Mouse (Mus musculus) layer of hippocampus, adult 8-10 months (tissue): ENCODE measurements around the gene Nolc1. TPM values are rescaled to one million over a fixed set of nuclear protein-coding genes. Genes with fewer than 3 reads are reported as not detected.
"Not testable (repeated sequence)": the region's sequence is repeated elsewhere in the genome, so short reads cannot be mapped to it uniquely, and the experiment has no call there.

ENCODE experiments used
- DNase-seq, 2 experiments: peaks; one replicate each; pipeline ENCODE4 v3.0.0; 2022; ENCODE audit warnings: low spot score in 2 of 2
- total RNA-seq, 4 experiments: library from RNA; stranded (reverse); gene quantifications; 2 replicates each; pipeline ENCODE4 v1.2.4; 2022

Gene Nolc1
- total RNA-seq, 4 experiments from 2014 or later, result 44.8 to 51.0 (median 47.7) TPM

GRCm38 (mm10) chr19:46087871-46088270, 12.2 kb downstream of the Nolc1 start:
- no peak for DNase-seq

- DNase-seq, result no peak
Observed at GRCm38 (mm10) chr19:46091641-46092040, 16.0 kb downstream of the Nolc1 start.

DNA sequence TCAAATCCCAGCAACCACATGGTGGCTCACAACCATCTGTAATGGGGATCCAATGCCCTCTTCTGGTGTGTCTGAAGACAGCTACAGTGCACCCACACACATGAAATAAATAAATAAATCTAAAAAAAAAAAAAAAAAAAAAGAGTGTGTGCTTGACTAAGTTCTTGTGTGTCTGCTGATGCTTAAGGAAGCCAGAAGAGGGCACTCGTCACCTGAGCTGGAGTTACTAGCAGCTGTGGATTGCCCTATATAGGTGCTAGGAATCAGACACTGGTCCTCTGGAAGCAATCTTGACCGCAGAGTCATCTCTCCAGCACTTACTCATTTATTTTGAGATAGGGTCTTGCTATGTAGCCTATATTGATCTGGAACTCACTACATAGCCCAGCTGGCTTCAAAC, 18.5 kb downstream of the Nolc1 start:
- no peak for DNase-seq

- peak in 1 of 2 experiments; percentile 31 for DNase-seq
Observed at GRCm38 (mm10) chr19:46095291-46095690, 19.6 kb downstream of the Nolc1 start.

DNA sequence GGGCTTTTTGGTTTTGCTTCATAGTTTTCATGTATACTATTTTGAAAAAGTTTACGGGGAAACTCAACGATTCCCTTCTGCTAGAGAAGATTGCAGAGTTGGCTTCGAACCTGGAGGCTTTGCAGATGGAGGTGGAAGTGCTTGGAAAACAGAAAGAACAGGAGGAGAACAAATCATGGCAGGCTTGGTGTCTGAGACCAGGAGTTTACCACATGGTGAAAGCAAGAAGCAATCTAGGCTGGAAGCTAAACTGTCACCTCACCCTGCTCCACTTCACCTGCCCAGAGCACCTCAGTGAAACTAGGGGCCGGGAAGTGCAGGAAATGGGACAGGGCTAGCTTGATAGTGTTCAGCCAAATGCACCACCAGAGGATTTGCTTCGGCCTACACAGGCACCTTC, 20.7 kb downstream of the Nolc1 start:
- DNase-seq, result no peak

DNA sequence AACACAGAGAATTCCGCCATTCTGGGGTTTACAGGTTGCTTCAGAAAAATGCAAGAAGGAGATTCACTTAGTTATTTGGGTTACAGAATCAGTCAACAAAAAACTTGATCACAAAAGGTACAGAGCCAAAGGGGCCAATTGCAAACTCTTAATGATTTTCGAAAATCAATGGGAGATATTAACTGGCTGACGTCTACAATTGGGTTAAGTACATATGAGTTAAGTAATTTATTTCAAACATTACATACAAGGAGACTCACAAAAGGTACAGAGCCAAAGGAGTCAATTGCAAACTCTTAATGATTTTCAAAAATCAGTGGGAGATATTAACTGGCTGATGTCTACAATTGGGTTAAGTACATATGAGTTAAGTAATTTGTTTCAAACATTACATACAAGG, 23.9 kb downstream of the Nolc1 start:
- no peak for DNase-seq

DNA sequence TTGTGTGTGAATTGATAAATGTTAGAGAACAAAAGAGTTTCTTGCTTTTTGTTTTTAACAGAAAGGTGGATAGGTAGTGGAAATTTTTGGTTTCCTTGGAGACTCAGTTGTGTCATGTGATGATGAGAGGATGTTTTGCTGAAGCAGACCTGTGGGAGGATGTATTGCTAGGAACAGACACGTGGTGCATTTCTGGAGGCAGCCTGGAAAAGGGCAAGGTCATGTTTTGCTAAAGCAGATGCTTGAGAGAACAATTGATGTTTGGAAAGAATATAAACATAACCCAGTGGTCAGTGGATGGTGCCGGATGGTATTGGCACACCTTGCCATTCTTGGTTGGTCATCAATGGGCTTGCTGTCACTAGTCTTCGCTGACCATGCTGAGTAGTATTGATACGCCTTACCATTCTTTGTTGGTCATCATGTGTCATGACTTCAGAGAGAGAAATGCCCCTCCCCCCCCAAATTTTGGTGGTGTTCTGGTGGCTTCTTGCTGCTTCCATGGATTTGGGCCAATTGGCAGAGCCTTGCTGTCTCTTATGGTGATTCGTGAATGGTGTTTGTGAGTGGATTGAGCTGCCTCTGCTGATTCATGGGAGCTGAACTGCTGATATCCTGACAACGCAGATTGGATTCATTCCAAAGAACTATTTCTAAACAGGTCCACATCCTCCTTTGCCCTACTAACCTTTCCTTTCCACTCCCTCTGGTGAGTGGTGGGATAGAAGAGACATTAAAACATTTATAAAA, 27.9 kb downstream of the Nolc1 start:
- DNase-seq, result no peak

DNA sequence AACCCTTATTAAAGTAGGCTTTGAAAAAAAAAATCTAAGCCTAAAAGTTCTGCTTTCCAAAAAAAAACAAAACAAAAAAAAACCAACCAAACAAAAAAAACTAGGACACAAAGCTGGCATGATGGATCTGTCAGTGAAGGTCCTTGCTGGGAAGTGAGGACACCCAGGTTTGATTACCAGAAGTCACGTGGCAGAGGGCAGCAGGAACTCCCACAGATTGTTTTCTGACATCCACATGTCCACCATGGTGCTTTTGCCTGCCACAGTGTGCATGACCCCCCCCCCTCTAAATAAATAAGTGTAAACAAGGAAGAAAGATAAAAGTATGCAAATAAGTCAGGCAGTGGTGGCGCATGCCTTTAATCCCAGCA, 28.5 kb downstream of the Nolc1 start:
- DNase-seq, result no peak

- DNase-seq, result no peak
Observed at GRCm38 (mm10) chr19:46110214-46110613, 34.6 kb downstream of the Nolc1 start.

DNA sequence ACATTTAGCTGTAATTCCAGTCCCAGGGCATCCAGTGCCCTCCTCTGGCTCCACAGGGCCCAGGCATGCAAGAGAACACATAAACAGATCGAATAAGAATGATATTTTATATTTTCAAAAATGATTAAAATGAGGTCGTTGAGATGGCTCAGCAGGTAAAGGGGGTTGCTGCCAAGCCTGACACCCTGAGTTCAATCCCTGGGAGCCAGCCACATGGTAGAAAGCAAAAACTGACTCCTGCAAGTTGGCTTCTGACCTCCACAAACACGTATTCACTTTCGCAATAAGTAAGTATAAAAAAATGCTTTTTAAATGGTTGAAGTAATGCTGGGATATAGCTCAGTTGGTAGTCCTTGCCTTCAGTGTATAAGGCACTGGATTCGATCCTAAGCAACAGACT, 35.1 kb downstream of the Nolc1 start:
- DNase-seq, result no peak

DNA sequence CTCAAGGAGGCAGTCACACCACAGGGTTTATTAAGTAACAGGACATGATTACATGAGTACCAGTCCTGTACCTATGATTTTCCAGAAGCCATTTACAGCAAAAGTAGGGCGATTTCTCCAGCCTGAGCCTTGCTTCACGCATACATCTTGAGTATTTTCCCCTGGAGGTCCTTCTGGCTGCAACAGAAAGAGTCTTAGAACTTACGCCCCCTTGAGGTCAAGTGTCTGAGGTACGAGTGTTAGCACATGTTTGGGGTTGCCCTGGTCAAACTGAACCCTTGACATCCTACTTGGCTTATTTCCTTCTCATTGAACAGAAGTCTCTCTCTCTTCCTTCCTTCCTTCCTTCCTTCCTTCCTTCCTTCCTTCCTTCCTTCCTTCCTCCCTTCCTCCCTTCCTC, 39.0 kb downstream of the Nolc1 start:
- no peak for DNase-seq

- no peak for DNase-seq
Observed at GRCm38 (mm10) chr19:46119458-46119857, 43.8 kb downstream of the Nolc1 start.

GRCm38 (mm10) chr19:46120872-46121271, 45.2 kb downstream of the Nolc1 start:
- DNase-seq, result no peak

DNA sequence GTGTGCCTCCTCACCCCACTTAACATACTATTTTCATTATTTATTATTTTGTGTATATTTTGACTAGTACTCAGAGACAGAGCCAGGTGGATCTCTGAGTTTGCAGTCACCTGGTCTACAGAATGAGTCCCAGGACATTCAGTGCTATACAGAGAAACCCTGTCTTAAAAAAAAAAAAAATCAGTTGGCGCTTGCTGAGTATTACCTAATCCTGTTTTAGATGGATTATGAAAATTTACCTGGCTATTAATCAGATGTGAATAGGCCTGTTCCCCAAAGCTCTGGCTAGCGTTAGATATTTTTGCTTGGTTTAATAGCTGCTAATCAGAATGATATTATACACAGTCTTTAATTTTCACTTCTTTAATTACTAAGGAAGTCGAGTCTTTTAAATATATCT, 48.2 kb downstream of the Nolc1 start:
- no peak for DNase-seq

GRCm38 (mm10) chr19:46124651-46125050, 49.0 kb downstream of the Nolc1 start:
- DNase-seq, result no peak

GRCm38 (mm10) chr19:46126301-46126700, 50.6 kb downstream of the Nolc1 start:
- DNase-seq, result no peak

DNA sequence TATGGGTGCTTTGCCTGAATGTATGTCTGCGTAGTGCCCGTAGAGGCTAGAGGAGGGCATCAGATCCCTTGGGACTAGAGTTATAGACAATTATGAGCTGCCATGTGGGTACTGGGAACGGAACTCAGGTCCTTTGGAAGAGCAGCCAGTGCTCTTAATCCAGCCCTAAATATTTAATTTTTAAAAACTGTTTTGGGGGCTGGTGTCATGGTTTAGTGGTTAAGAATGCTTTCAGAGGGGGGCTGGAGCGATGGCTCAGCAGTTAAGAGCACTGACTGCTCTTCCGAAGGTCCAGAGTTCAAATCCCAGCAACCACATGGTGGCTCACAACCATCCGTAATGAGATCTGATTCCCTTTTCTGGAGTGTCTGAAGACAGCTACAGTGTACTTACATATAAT, 54.1 kb downstream of the Nolc1 start:
- not testable (repeated sequence) for DNase-seq

GRCm38 (mm10) chr19:46131283-46131682, 55.6 kb downstream of the Nolc1 start:
- no peak for DNase-seq

DNA sequence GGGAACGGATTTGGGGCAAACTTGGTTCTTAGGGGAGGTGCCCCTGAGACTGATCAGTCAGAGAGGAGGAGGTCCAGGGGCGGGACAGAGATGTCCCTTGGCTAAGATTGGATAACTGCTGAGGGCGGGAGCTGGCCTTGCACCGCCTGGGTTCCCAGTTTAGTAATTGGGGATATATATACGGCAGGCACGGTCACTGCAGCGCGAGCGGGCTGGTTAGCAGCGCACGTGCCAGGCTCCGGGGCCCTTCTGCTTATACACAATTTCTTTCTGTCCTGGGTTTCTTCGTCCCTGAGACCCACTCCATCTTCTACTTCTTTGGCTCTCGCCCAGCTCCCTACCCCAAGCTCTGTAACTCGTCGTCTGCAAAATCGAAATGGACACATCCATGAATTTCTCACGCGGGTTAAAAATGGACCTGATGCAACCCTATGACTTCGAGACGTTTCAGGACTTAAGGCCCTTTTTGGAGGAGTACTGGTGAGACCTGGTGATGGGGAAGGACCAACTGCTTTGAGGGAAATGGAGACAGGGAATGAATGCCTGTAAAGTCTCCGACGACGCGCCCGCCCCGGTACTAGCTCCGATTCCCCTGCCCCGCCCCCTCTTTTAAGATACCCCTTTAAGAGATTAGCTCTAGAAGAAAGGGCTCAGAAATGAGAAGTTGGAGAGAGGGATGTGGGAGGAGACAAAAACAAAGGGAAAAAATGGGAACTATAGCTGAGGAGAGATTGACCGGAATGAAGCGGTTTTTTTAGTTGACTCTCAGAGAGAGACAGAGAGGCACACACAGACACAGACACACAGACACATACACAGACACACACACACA, 56.2 kb downstream of the Nolc1 start, which contains the start of gene Elovl3:
Gene Elovl3 (plus strand): TSS at position 204 of the 832 bp plus-strand sequence.
- no peak for DNase-seq

DNA sequence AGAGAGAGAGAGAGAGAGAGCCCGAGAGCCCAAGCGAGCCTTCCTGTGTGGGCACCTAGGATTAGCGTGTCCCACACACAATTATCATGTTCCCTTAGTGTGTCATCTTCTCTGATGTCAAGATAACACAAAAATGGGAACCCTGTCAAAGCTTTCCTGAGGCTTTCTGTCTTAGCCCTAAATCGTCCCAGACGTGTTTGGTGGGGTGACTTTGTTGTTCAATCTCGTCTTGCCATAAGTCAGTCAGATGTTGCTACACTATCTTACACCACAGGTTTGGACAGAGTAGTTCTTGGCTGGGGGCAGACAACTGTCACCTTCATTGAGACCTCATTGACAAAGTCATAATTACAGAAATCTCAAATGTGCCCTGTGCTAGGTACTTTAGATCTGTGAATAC, 56.9 kb downstream of the Nolc1 start:
- DNase-seq, result no peak
